Mouse (Mus musculus) spleen, adult 2 months (tissue): ENCODE data around the gene Msh3.

Source experiments
- CTCF ChIP-seq: fragments of 200-500 bp; IDR thresholded peaks from 2 replicates; pipeline ENCODE4 v1.5.1; 2011; ENCODE audit warnings: mild to moderate bottlenecking, inconsistent platforms; ENCODE audit not compliant: insufficient read depth, insufficient read length, insufficient replicate concordance; ENCODE audit errors: extremely low read depth
- POLR2A ChIP-seq: fragments of 200-500 bp; IDR thresholded peaks from 2 replicates; pipeline ENCODE4 v1.6.1; 2011; ENCODE audit warnings: low read depth, low read length, inconsistent platforms

GRCm38 (mm10) chr13:92217216-92217615 lies 137.6 kb downstream of the Msh3 start:
- TF ChIP-seq POLR2A (no peak), CTCF (no peak)
